Mouse (Mus musculus) kidney, postnatal 4 days (tissue): ENCODE measurements around the gene Olfr821.
"Not testable (repeated sequence)": the region's sequence is repeated elsewhere in the genome, so short reads cannot be mapped to it uniquely, and the experiment has no call there.

Experiments used
- DNase-seq, 2 experiments: peaks; one replicate each; pipeline ENCODE4 v3.0.0; 2021; ENCODE audit warnings: mixed read lengths in 2 of 2

The Olfr821 gene

GRCm38 (mm10) chr10:130030048-130030447, at the start of gene Olfr821:
TSS of gene Olfr821 (plus strand) at chr10:130030348.
- DNase-seq = no peak

- DNase-seq = not testable (repeated sequence)
These were observed 48.3 kb upstream of the Olfr821 start for GRCm38 (mm10) chr10:129981867-129982266.

- not testable (repeated sequence) for DNase-seq
These were observed 45.2 kb upstream of the Olfr821 start, which contains the start of gene Gm10310 for GRCm38 (mm10) chr10:129984962-129985361. TSS of gene Gm10310 (minus strand) at chr10:129985062.

GRCm38 (mm10) chr10:130004104-130004503, 26.0 kb upstream of the Olfr821 start:
- DNase-seq = not testable (repeated sequence)

GRCm38 (mm10) chr10:130005366-130005765, 24.8 kb upstream of the Olfr821 start:
- DNase-seq = not testable (repeated sequence)

GRCm38 (mm10) chr10:130012321-130012720, 17.8 kb upstream of the Olfr821 start, which contains the start of gene Olfr820:
TSS of gene Olfr820 (plus strand) at chr10:130012621.
- DNase-seq = no peak

GRCm38 (mm10) chr10:130037096-130037495, 6.9 kb downstream of the Olfr821 start:
- no peak for DNase-seq

GRCm38 (mm10) chr10:130070910-130071309, 40.8 kb downstream of the Olfr821 start, which contains the start of gene Olfr822:
TSS of gene Olfr822 (plus strand) at chr10:130071210.
- DNase-seq = no peak
